Mouse (Mus musculus) kidney, postnatal 0 days (tissue): ENCODE data around the gene Arid1b. TPM values are rescaled to one million over a fixed set of nuclear protein-coding genes. Genes with fewer than 3 reads are reported as not detected.

Experiments
- ATAC-seq: fragments of 200-750 bp; cut with Nextera tagmentation; replicated peaks from 2 replicates; pipeline ENCODE4 v1.8.0; 2017; ENCODE audit warnings: low read depth, moderate number of reproducible peaks, moderate TSS enrichment, moderate library complexity; ENCODE audit not compliant: low FRiP score
- DNase-seq: peaks from one replicate; pipeline ENCODE4 v3.0.0-alpha.2; 2016; ENCODE audit warnings: low spot score
- H3K27ac ChIP-seq: fragments of 300-500 bp; sonication (generic); 2 replicates; pipeline ENCODE4 v1.5.1; 2014; ENCODE audit warnings: mild to moderate bottlenecking
- H3K27me3 ChIP-seq: fragments of 300-500 bp; sonication (generic); 2 replicates; pipeline ENCODE4 v1.6.1; 2014; ENCODE audit warnings: low read length, mixed read lengths; ENCODE audit not compliant: insufficient read depth
- H3K36me3 ChIP-seq: fragments of 300-500 bp; sonication (generic); 2 replicates; pipeline ENCODE4 v1.6.1; 2014; ENCODE audit warnings: low read length, mixed read lengths; ENCODE audit not compliant: insufficient read depth
- H3K4me1 ChIP-seq: fragments of 300-500 bp; sonication (generic); replicated peaks from 2 replicates; pipeline ENCODE4 v1.6.1; 2014; ENCODE audit warnings: antibody characterized with exemption, low read length, mixed read lengths; ENCODE audit not compliant: insufficient read depth
- H3K4me2 ChIP-seq: fragments of 300-500 bp; sonication (generic); 2 replicates; pipeline ENCODE4 v1.6.1; 2014; ENCODE audit warnings: mild to moderate bottlenecking, low read length, moderate library complexity, mixed read lengths
- H3K4me3 ChIP-seq: fragments of 300-500 bp; sonication (generic); replicated peaks from 2 replicates; pipeline ENCODE4 v1.5.1; 2014; ENCODE audit warnings: low read depth, low read length
- H3K9ac ChIP-seq: fragments of 300-500 bp; sonication (generic); 2 replicates; pipeline ENCODE4 v1.6.1; 2014; ENCODE audit warnings: low read depth, low read length
- H3K9me3 ChIP-seq: fragments of 300-500 bp; sonication (generic); replicated peaks from 2 replicates; pipeline ENCODE4 v1.6.1; 2016; ENCODE audit warnings: low read length, inconsistent platforms, mixed read lengths
- CTCF ChIP-seq: IDR thresholded peaks from 2 replicates; pipeline ENCODE4 v1.5.1; 2016; ENCODE audit warnings: antibody characterized with exemption, low read depth, mild to moderate bottlenecking, moderate library complexity
- WGBS: fragments of 180-500 bp; shearing (Covaris S2); extraction: QIAGEN DNeasy Blood & Tissue Kit; methylation state at CpG from one replicate; pipeline ENCODE4 v1.1.7; 2014; 5-methylcytosine and 5-hydroxymethylcytosine counted together
- polyA plus RNA-seq: library from polyadenylated mRNA; unstranded; fragments of >200 nt; fragmentation: Nextera tagmentation; extraction: Ambion mirVana; gene quantifications from 2 replicates; pipeline ENCODE4 v1.2.1, GENCODE M21; 2015

Gene Arid1b
- polyA plus RNA-seq, 1 experiment from 2014 or later, result 9.2 TPM

- H3K4me3 ChIP-seq, result no peak overlapping the region
- H3K27me3 ChIP-seq, result no peaks in the 10 kb centered on the region
- DNase-seq (no peak), ATAC-seq (no peak)
- no peak overlapping the region for H3K27ac ChIP-seq
- TF ChIP-seq CTCF, result peak; percentile 39; the same call in 1 of the 2 replicates
- WGBS, result 86% methylated on average over 7 of the region's 7 CpGs
- H3K36me3 ChIP-seq, result peaks cover 38% of the 10 kb centered on the region
- H3K9me3 ChIP-seq, result no peaks in the 10 kb centered on the region
- H3K4me2 ChIP-seq, result no peak overlapping the region
- H3K4me1 ChIP-seq, result no peaks in the 10 kb centered on the region; the same call in 1 of the 2 replicates
- H3K9ac ChIP-seq, result no peak overlapping the region
These were observed 322.4 kb downstream of the Arid1b start for GRCm38 (mm10) chr17:5316489-5316888.

- Histone ChIP-seq H3K27ac (no peak overlapping the region), H3K27me3 (no peaks in the 10 kb centered on the region), H3K4me3 (no peak overlapping the region), H3K36me3 (peaks cover 30% of the 10 kb centered on the region), H3K4me1 (peaks cover 19% of the 10 kb centered on the region), H3K4me2 (no peak overlapping the region), H3K9ac (no peak overlapping the region), H3K9me3 (no peaks in the 10 kb centered on the region)
- 65% methylated on average over 8 of the region's 8 CpGs for WGBS
- DNase-seq, result peak; percentile 42
- peak; percentile 33 for ATAC-seq
- TF ChIP-seq CTCF, result peak; percentile 62
These were observed 327.6 kb downstream of the Arid1b start for GRCm38 (mm10) chr17:5321589-5322225.

- Histone ChIP-seq H3K9ac (no peak overlapping the region), H3K4me2 (no peak overlapping the region), H3K4me1 (peaks cover 19% of the 10 kb centered on the region), H3K9me3 (no peaks in the 10 kb centered on the region), H3K4me3 (no peak overlapping the region), H3K27me3 (no peaks in the 10 kb centered on the region), H3K27ac (no peak overlapping the region), H3K36me3 (peaks cover 35% of the 10 kb centered on the region)
- WGBS, result 86% methylated on average over 9 of the region's 9 CpGs
- ATAC-seq (no peak), DNase-seq (no peak)
- no peak for TF ChIP-seq CTCF
These were observed 328.5 kb downstream of the Arid1b start for GRCm38 (mm10) chr17:5322594-5322993.

GRCm38 (mm10) chr17:5323746-5324145 is 329.6 kb downstream of the Arid1b start:
- TF ChIP-seq CTCF, result no peak
- no peak for DNase-seq
- Histone ChIP-seq H3K4me1 (peaks cover 19% of the 10 kb centered on the region), H3K9me3 (no peaks in the 10 kb centered on the region), H3K27me3 (no peaks in the 10 kb centered on the region), H3K9ac (no peak overlapping the region), H3K4me3 (no peak overlapping the region), H3K36me3 (peaks cover 39% of the 10 kb centered on the region), H3K4me2 (no peak overlapping the region), H3K27ac (0 out of 2 replicates have a peak overlapping the region, but pooled peaks have one; percentile 31)
- no peak for ATAC-seq
- 43% methylated on average over 1 of the region's 1 CpGs for WGBS

GRCm38 (mm10) chr17:5324236-5324876 is 330.2 kb downstream of the Arid1b start:
- WGBS, result 14% methylated on average over 10 of the region's 10 CpGs
- no peak for TF ChIP-seq CTCF
- Histone ChIP-seq H3K9ac (no peak overlapping the region), H3K4me1 (peaks cover 19% of the 10 kb centered on the region), H3K27me3 (no peaks in the 10 kb centered on the region), H3K4me3 (no peak overlapping the region), H3K9me3 (no peaks in the 10 kb centered on the region), H3K4me2 (no peak overlapping the region), H3K27ac (peak overlapping the region; percentile 72), H3K36me3 (peaks cover 32% of the 10 kb centered on the region)
- DNase-seq, result peak; percentile 86
- peak; percentile 87 for ATAC-seq

- H3K4me3 ChIP-seq, result no peak overlapping the region
- no peaks in the 10 kb centered on the region for H3K9me3 ChIP-seq
- 68% methylated on average over 7 of the region's 7 CpGs for WGBS
- DNase-seq (peak; percentile 24), ATAC-seq (no peak)
- H3K4me2 ChIP-seq, result no peak overlapping the region
- no peak for TF ChIP-seq CTCF
- H3K27me3 ChIP-seq, result no peaks in the 10 kb centered on the region
- H3K36me3 ChIP-seq, result peaks cover 26% of the 10 kb centered on the region
- H3K9ac ChIP-seq, result no peak overlapping the region
- peaks cover 19% of the 10 kb centered on the region for H3K4me1 ChIP-seq
- H3K27ac ChIP-seq, result no peak overlapping the region
These were observed 332.6 kb downstream of the Arid1b start for GRCm38 (mm10) chr17:5326689-5327088.
